Mouse (Mus musculus) T-cell, adult 2 months (primary cell): Measurements from ENCODE around the gene Snai3.

Experiments
- DNase-seq: peaks from one replicate; pipeline ENCODE4 v3.0.0; 2022; ENCODE audit warnings: low spot score

Snai3 gene

GRCm38 (mm10) chr8:122460524-122461472, at the start of gene Snai3:
Gene Snai3 (minus strand): TSS chr8:122460733.
- DNase-seq, result peak; percentile 59

- peak; percentile 67 for DNase-seq
These were observed 40.3 kb upstream of the Snai3 start for GRCm38 (mm10) chr8:122500856-122501255.

GRCm38 (mm10) chr8:122497912-122498311, 37.4 kb upstream of the Snai3 start:
- peak; percentile 24 for DNase-seq

GRCm38 (mm10) chr8:122497016-122497734, 36.6 kb upstream of the Snai3 start:
- DNase-seq, result no peak

GRCm38 (mm10) chr8:122488387-122488786, 27.9 kb upstream of the Snai3 start:
- no peak for DNase-seq

GRCm38 (mm10) chr8:122484831-122485230, 24.3 kb upstream of the Snai3 start:
- no peak for DNase-seq

- no peak for DNase-seq
These were observed 23.3 kb upstream of the Snai3 start for GRCm38 (mm10) chr8:122483877-122484276.

- no peak for DNase-seq
These were observed 21.9 kb upstream of the Snai3 start for GRCm38 (mm10) chr8:122482448-122482847.

GRCm38 (mm10) chr8:122475580-122476320, 15.2 kb upstream of the Snai3 start, which contains the start of the genes Rnf166 and Ctu2:
Gene Rnf166 (minus strand): TSS chr8:122476064.
Gene Ctu2 (plus strand): TSS chr8:122476143.
- DNase-seq, result peak; percentile 93

GRCm38 (mm10) chr8:122474951-122475560, 14.5 kb upstream of the Snai3 start:
- DNase-seq, result peak; percentile 18

- peak; percentile 58 for DNase-seq
These were observed 13.4 kb upstream of the Snai3 start for GRCm38 (mm10) chr8:122473911-122474421.

GRCm38 (mm10) chr8:122470691-122471090, 10.2 kb upstream of the Snai3 start:
- peak; percentile 17 for DNase-seq

- peak; percentile 44 for DNase-seq
These were observed 9.4 kb upstream of the Snai3 start for GRCm38 (mm10) chr8:122469965-122470364.

- no peak for DNase-seq
These were observed 8.9 kb upstream of the Snai3 start for GRCm38 (mm10) chr8:122469407-122469806.

- no peak for DNase-seq
These were observed 7.3 kb upstream of the Snai3 start for GRCm38 (mm10) chr8:122467816-122468215.

- no peak for DNase-seq
These were observed 4.5 kb upstream of the Snai3 start for GRCm38 (mm10) chr8:122464985-122465384.

GRCm38 (mm10) chr8:122463651-122464640, 3.4 kb upstream of the Snai3 start:
- peak; percentile 77 for DNase-seq

- no peak for DNase-seq
These were observed 2.0 kb upstream of the Snai3 start for GRCm38 (mm10) chr8:122462510-122462909.

GRCm38 (mm10) chr8:122461473-122462148, 1.1 kb upstream of the Snai3 start:
- DNase-seq, result no peak

- DNase-seq, result peak; percentile 55
These were observed 543 bp downstream of the Snai3 start for GRCm38 (mm10) chr8:122459990-122460389.
